Mouse (Mus musculus) spleen, embryonic (tissue): ENCODE measurements around the gene Dpysl4.

ENCODE experiments used
- CTCF ChIA-PET: fragments of 350-600 bp; sonication (Branson Sonifier 250); formaldehyde crosslinking; loops from one replicate; lab custom pipeline; 2022; lab: Charles Lee

The Dpysl4 gene

DNA sequence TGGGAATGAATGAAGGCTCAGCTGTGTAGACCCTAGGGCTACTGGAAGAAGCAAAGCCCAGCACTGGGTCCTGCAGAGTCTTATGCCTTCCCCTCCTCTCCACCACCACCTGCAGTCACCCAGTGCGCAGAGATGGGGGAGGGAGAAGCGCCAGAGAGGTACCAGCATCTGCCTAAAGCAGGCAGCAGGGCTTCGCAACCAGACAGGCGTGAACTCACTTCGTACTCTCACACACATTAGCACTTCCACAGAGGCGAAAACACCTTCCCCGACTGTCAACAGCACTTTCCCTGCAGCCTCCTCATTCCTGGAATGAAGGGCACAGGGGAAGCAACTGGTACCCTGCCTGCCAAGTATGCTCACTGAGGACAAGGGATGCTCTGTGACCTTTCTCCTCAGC, 63.6 kb downstream of the Dpysl4 start:
- CTCF ChIA-PET: no interaction called here

DNA sequence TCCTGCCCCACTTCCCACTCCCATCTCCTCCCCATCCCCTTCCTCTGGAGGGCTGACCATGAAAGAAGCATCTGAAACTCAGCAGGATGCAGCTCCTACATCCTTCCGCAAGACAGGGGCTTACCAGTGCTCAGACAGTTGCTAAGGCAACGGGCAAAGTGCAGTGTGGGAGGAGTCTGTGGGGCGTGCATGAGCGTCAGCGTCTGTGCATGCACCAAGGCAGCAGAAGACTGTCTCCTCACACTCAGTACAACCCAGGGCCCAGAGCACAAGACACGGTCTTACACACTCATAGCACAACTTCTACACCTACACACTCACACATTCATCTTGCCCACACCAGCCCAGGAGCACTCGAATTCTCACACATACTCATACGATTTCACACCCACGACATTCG, 65.3 kb downstream of the Dpysl4 start:
- CTCF ChIA-PET: no interaction called here
